Mouse (Mus musculus): ENCODE data around the gene Ctrl. TPM values are rescaled to one million over a fixed set of nuclear protein-coding genes. Genes with fewer than 3 reads are reported as not detected.

The Ctrl gene
- polyA plus RNA-seq, 1 experiment from 2014 or later, result 2.7 TPM

GRCm38 (mm10) chr8:105935863-105936603 is 2.4 kb upstream of the Ctrl start:
- Histone ChIP-seq H3K4me3 (peak overlapping the region; percentile 68), H3K4me2 (replicated peaks) (peak overlapping the region; percentile 91), H3K27me3 (no peaks in the 10 kb centered on the region), H3K4me1 (peaks cover 20% of the 10 kb centered on the region), H3K9ac (peak overlapping the region; percentile 76), H3K36me3 (peaks cover 10% of the 10 kb centered on the region; the same call in 1 of the 2 replicates), H3K27ac (peak overlapping the region; percentile 92; the same call in 1 of the 2 replicates), H3K9me3 (replicated peaks) (no peaks in the 10 kb centered on the region)
- 34% methylated on average over 7 of the region's 7 CpGs for WGBS
- ATAC-seq (ENCODE audit: low FRiP score), result no peak

GRCm38 (mm10) chr8:105935105-105935504 is 1.4 kb upstream of the Ctrl start:
- H3K4me3 ChIP-seq, result no peak overlapping the region

DNA sequence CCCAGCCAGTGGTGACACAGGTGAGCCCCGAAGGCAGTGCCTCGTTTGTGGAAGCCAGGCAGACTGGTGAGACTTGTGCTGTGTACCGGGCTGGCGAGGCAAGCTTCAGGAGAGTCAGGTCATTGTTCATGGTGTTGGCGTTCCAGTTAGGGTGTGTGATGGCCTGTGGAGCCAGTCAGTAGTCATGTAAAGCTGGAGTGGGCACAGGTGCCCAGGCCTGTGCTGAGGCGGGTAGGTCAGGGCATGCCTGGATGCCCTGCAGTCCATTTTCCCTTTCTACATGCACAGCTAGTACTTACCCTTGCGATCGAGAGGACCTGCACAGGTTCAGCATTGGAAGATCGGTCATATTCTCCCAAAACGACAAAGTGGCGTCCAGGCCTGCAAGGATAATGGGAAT is 1.1 kb downstream of the Ctrl start:
- 92% methylated on average over 11 of the region's 11 CpGs for WGBS
- no peaks in the 10 kb centered on the region for H3K27me3 ChIP-seq
- no peak for ATAC-seq (ENCODE audit: low FRiP score)
- no peaks in the 10 kb centered on the region for H3K9me3 ChIP-seq (replicated peaks)
- H3K4me2 ChIP-seq (replicated peaks), result no peak overlapping the region
- peaks cover 21% of the 10 kb centered on the region; the same call in 1 of the 2 replicates for H3K36me3 ChIP-seq
- H3K9ac ChIP-seq, result no peak overlapping the region
- no peak overlapping the region for H3K4me3 ChIP-seq
- H3K27ac ChIP-seq, result no peak overlapping the region
- H3K4me1 ChIP-seq, result peaks cover 18% of the 10 kb centered on the region

More at GRCm38 (mm10) chr8:105935105-105935504, 1.4 kb upstream of the Ctrl start:
- ATAC-seq (ENCODE audit: low FRiP score), result no peak
- no peaks in the 10 kb centered on the region for H3K27me3 ChIP-seq
- WGBS, result 83% methylated on average over 6 of the region's 6 CpGs
- peaks cover 25% of the 10 kb centered on the region for H3K4me1 ChIP-seq
- H3K36me3 ChIP-seq, result peaks cover 13% of the 10 kb centered on the region; the same call in 1 of the 2 replicates
- H3K27ac ChIP-seq, result no peak overlapping the region
- H3K4me2 ChIP-seq (replicated peaks), result no peak overlapping the region
- no peaks in the 10 kb centered on the region for H3K9me3 ChIP-seq (replicated peaks)
- no peak overlapping the region for H3K9ac ChIP-seq

DNA sequence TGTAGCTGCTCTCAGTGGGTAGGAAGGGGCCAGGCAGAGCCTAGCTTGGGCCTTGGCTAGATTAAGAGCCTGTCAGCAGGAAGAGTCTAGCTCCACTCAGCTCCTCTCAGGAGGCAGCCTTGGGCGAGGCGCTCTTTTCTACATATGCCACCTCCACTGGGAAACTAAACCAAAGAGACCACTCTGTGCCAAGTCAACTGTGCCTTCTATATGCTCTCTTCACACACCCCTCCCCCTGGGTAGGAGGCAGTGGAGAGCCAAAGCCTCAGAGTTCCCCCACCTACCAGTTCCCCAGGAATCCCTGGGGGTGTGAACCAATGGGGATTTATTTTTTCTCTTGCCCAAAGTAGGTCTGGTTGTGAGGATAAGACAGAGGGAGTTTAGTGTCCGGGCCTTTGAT is 2.4 kb downstream of the Ctrl start:
- Histone ChIP-seq H3K4me3 (no peak overlapping the region), H3K9ac (no peak overlapping the region), H3K9me3 (replicated peaks) (no peaks in the 10 kb centered on the region), H3K4me2 (replicated peaks) (no peak overlapping the region), H3K4me1 (peaks cover 15% of the 10 kb centered on the region), H3K27me3 (no peaks in the 10 kb centered on the region), H3K36me3 (peaks cover 21% of the 10 kb centered on the region; the same call in 1 of the 2 replicates), H3K27ac (no peak overlapping the region)
- WGBS, result 97% methylated on average over 3 of the region's 3 CpGs
- 0 out of 2 replicates have a peak, but pooled peaks have one; percentile 3 for ATAC-seq (ENCODE audit: low FRiP score)

DNA sequence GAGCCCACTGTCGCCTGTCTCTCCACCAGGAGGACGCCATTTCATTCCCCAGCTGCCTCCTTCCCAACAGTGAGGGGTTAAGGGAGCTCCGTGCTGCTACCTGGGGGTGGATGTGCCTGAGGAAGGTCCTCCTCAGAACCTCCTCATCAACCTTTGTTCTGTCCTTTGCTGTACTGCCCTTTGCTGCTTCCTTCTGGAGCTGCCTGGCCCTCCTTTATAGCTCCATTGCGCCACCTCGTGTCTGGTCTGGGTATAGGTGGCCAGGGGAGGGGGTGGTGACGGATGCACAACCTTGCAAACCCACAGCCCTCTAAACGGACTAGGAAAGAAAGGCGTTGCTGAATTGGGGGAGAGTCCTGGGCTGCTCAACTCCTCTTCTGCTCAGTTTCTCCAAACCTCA is 3.1 kb downstream of the Ctrl start:
- H3K4me3 ChIP-seq, result no peak overlapping the region
- no peaks in the 10 kb centered on the region for H3K27me3 ChIP-seq
- H3K27ac ChIP-seq, result peak overlapping the region; percentile 53
- peak overlapping the region; percentile 28; the same call in 1 of the 2 replicates for H3K9ac ChIP-seq
- ATAC-seq (ENCODE audit: low FRiP score), result peak; percentile 80
- H3K36me3 ChIP-seq, result peaks cover 21% of the 10 kb centered on the region; the same call in 1 of the 2 replicates
- no peaks in the 10 kb centered on the region for H3K9me3 ChIP-seq (replicated peaks)
- H3K4me1 ChIP-seq, result peaks cover 10% of the 10 kb centered on the region; the same call in 1 of the 2 replicates
- WGBS, result 10% methylated on average over 8 of the region's 8 CpGs
- H3K4me2 ChIP-seq (replicated peaks), result no peak overlapping the region

- ATAC-seq (ENCODE audit: low FRiP score), result no peak
- Histone ChIP-seq H3K9ac (peak overlapping the region; percentile 38; the same call in 1 of the 2 replicates), H3K4me1 (0 out of 2 replicates have a peak, but pooled peaks cover 3% of the 10 kb centered on the region), H3K9me3 (replicated peaks) (no peaks in the 10 kb centered on the region), H3K27ac (no peak overlapping the region), H3K27me3 (no peaks in the 10 kb centered on the region), H3K4me3 (no peak overlapping the region), H3K4me2 (replicated peaks) (no peak overlapping the region), H3K36me3 (peaks cover 9% of the 10 kb centered on the region; the same call in 1 of the 2 replicates)
- 79% methylated on average over 3 of the region's 3 CpGs for WGBS
These were observed 8.5 kb downstream of the Ctrl start for GRCm38 (mm10) chr8:105925123-105925522.

- H3K4me1 ChIP-seq, result no peaks in the 10 kb centered on the region
- no peak overlapping the region for H3K27ac ChIP-seq
- no peak for ATAC-seq (ENCODE audit: low FRiP score)
- peaks cover 10% of the 10 kb centered on the region for H3K36me3 ChIP-seq
- no peak overlapping the region for H3K4me3 ChIP-seq
- H3K9me3 ChIP-seq (replicated peaks), result no peaks in the 10 kb centered on the region
- no peaks in the 10 kb centered on the region for H3K27me3 ChIP-seq
- no peak overlapping the region for H3K4me2 ChIP-seq (replicated peaks)
- 86% methylated on average over 3 of the region's 3 CpGs for WGBS
- H3K9ac ChIP-seq, result no peak overlapping the region
These were observed 14.3 kb downstream of the Ctrl start for GRCm38 (mm10) chr8:105919390-105919789.

- H3K27me3 ChIP-seq, result no peaks in the 10 kb centered on the region
- WGBS, result 43% methylated on average over 16 of the region's 16 CpGs
- H3K27ac ChIP-seq, result peak overlapping the region; percentile 89
- peak overlapping the region; percentile 97 for H3K4me3 ChIP-seq
- H3K36me3 ChIP-seq, result no peaks in the 10 kb centered on the region
- peaks cover 7% of the 10 kb centered on the region for H3K4me1 ChIP-seq
- peak overlapping the region; percentile 99 for H3K9ac ChIP-seq
- H3K4me2 ChIP-seq (replicated peaks), result peak overlapping the region; percentile 86
- no peaks in the 10 kb centered on the region for H3K9me3 ChIP-seq (replicated peaks)
- ATAC-seq (ENCODE audit: low FRiP score), result no peak; the same call in 1 of the 2 replicates
These were observed 32.6 kb downstream of the Ctrl start for GRCm38 (mm10) chr8:105900941-105901616.

DNA sequence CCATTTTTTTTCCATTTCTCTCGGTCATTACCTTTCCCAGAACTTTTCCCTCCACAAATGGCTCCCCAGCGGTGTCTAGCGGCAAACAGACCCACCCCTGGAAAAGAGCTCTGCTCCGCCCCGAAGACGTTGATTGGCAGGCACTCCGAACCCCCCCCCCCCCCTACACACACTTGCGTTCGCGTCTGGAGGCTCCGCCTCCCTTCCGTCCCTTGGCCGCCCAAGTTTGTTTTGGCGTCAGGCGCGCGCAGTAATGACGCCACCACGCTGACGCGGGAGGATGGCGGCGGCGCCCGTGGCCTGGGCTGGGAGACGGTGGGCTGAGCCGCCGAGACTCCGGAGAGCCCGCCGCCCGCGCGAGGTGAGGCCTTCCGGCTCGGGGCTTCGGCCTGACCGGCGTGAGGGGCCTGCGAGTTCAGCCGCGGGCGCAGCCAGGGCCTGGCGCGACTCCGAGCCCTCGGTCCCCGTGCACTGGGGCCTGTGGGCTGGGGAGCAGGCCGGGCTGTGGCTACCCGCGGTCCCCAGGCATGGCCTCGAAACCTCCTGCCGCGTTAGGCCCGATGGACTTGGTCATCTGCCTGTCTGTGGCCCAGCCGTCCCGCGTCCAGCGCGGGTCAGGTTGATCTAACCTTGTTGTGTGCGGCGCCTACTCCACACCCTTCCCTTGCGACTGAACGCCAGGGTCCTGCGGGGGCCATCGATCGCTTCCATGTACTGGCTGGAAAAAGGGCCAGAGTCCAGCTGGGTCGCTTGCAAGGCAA is 33.3 kb downstream of the Ctrl start, which contains the start of gene Pskh1:
TSS of gene Pskh1 (plus strand) at position 262 of the 761 bp plus-strand sequence.
- ATAC-seq (ENCODE audit: low FRiP score), result peak; percentile 95

GRCm38 (mm10) chr8:105897801-105898480 is 35.7 kb downstream of the Ctrl start:
- WGBS, result 85% methylated on average over 9 of the region's 9 CpGs

More for the DNA sequence above, 33.3 kb downstream of the Ctrl start, which contains the start of gene Pskh1:
- Histone ChIP-seq H3K9ac (peak within 1 kb of the TSS; percentile 99), H3K4me1 (peaks cover 7% of the 10 kb centered on the region), H3K4me3 (peak within 1 kb of the TSS; percentile 97), H3K36me3 (no peaks in the 10 kb centered on the region), H3K27me3 (no peaks in the 10 kb centered on the region), H3K9me3 (replicated peaks) (no peaks in the 10 kb centered on the region), H3K4me2 (replicated peaks) (peak within 1 kb of the TSS; percentile 86), H3K27ac (peak within 1 kb of the TSS; percentile 89)
- 1% methylated on average over 68 of the region's 68 CpGs for WGBS

GRCm38 (mm10) chr8:105893339-105893738 is 40.3 kb downstream of the Ctrl start, which contains the start of gene Nrn1l:
Gene Nrn1l, plus strand, starts transcription at chr8:105893567.
- WGBS, result 5% methylated on average over 11 of the region's 11 CpGs
- Histone ChIP-seq H3K9ac (peak within 1 kb of the TSS; percentile 32; the same call in 1 of the 2 replicates), H3K36me3 (peaks cover 58% of the 10 kb centered on the region), H3K27me3 (no peaks in the 10 kb centered on the region), H3K4me2 (replicated peaks) (peak within 1 kb of the TSS; percentile 37), H3K4me3 (no peak within 1 kb of the TSS), H3K27ac (peak within 1 kb of the TSS; percentile 57), H3K4me1 (peaks cover 9% of the 10 kb centered on the region), H3K9me3 (replicated peaks) (no peaks in the 10 kb centered on the region)
- ATAC-seq (ENCODE audit: low FRiP score), result peak; percentile 87

More at GRCm38 (mm10) chr8:105897801-105898480, 35.7 kb downstream of the Ctrl start:
- H3K27me3 ChIP-seq, result no peaks in the 10 kb centered on the region
- H3K9me3 ChIP-seq (replicated peaks), result no peaks in the 10 kb centered on the region
- no peak for ATAC-seq (ENCODE audit: low FRiP score)
- no peak overlapping the region for H3K27ac ChIP-seq
- H3K4me3 ChIP-seq, result no peak overlapping the region
- H3K4me2 ChIP-seq (replicated peaks), result no peak overlapping the region
- peaks cover 14% of the 10 kb centered on the region; the same call in 1 of the 2 replicates for H3K36me3 ChIP-seq
- H3K4me1 ChIP-seq, result peaks cover 16% of the 10 kb centered on the region
- H3K9ac ChIP-seq, result no peak overlapping the region
